Mouse (Mus musculus): ENCODE measurements around the gene Lrrc55. TPM values are rescaled to one million over a fixed set of nuclear protein-coding genes. Genes with fewer than 3 reads are reported as not detected.

Gene Lrrc55
- polyA plus RNA-seq, 1 experiment from 2014 or later = 9.6 TPM

GRCm38 (mm10) chr2:85163311-85164047, 33.5 kb downstream of the Lrrc55 start:
- no peaks in the 10 kb centered on the region for H3K9me3 ChIP-seq (replicated peaks)
- H3K4me1 ChIP-seq = peaks cover 10% of the 10 kb centered on the region; the same call in 1 of the 2 replicates
- H3K4me2 ChIP-seq = no peak overlapping the region
- H3K27me3 ChIP-seq (replicated peaks) = no peaks in the 10 kb centered on the region
- no peak overlapping the region for H3K4me3 ChIP-seq (replicated peaks)
- H3K27ac ChIP-seq (replicated peaks) = no peak overlapping the region
- H3K9ac ChIP-seq (replicated peaks) = no peak overlapping the region
- ATAC-seq (ENCODE audit: low FRiP score) = no peak
- WGBS = 56% methylated on average over 7 of the region's 7 CpGs
- H3K36me3 ChIP-seq = no peaks in the 10 kb centered on the region

GRCm38 (mm10) chr2:85161638-85162093, 35.3 kb downstream of the Lrrc55 start:
- Histone ChIP-seq H3K4me1 (peaks cover 10% of the 10 kb centered on the region; the same call in 1 of the 2 replicates), H3K27ac (replicated peaks) (no peak overlapping the region), H3K9ac (replicated peaks) (no peak overlapping the region), H3K36me3 (no peaks in the 10 kb centered on the region), H3K4me2 (no peak overlapping the region), H3K27me3 (replicated peaks) (no peaks in the 10 kb centered on the region), H3K4me3 (replicated peaks) (no peak overlapping the region), H3K9me3 (replicated peaks) (no peaks in the 10 kb centered on the region)
- WGBS = 3% methylated on average over 1 of the region's 1 CpGs
- peak; percentile 45; the same call in 1 of the 2 replicates for ATAC-seq (ENCODE audit: low FRiP score)

- no peaks in the 10 kb centered on the region for H3K9me3 ChIP-seq (replicated peaks)
- H3K4me1 ChIP-seq = peaks cover 10% of the 10 kb centered on the region; the same call in 1 of the 2 replicates
- H3K4me3 ChIP-seq (replicated peaks) = no peak overlapping the region
- no peaks in the 10 kb centered on the region for H3K36me3 ChIP-seq
- no peak overlapping the region for H3K27ac ChIP-seq (replicated peaks)
- peak; percentile 86 for ATAC-seq (ENCODE audit: low FRiP score)
- H3K4me2 ChIP-seq = no peak overlapping the region
- no peaks in the 10 kb centered on the region for H3K27me3 ChIP-seq (replicated peaks)
- WGBS = 63% methylated on average over 4 of the region's 4 CpGs
- H3K9ac ChIP-seq (replicated peaks) = no peak overlapping the region
Observed at GRCm38 (mm10) chr2:85160901-85161637, 35.9 kb downstream of the Lrrc55 start.

- Histone ChIP-seq H3K4me1 (peaks cover 10% of the 10 kb centered on the region; the same call in 1 of the 2 replicates), H3K27me3 (replicated peaks) (no peaks in the 10 kb centered on the region), H3K4me2 (no peak overlapping the region), H3K27ac (replicated peaks) (no peak overlapping the region), H3K36me3 (no peaks in the 10 kb centered on the region), H3K9ac (replicated peaks) (no peak overlapping the region), H3K4me3 (replicated peaks) (no peak overlapping the region), H3K9me3 (replicated peaks) (no peaks in the 10 kb centered on the region)
- WGBS = 94% methylated on average over 3 of the region's 3 CpGs
- no peak for ATAC-seq (ENCODE audit: low FRiP score)
Observed at GRCm38 (mm10) chr2:85157382-85157781, 39.6 kb downstream of the Lrrc55 start.

- Histone ChIP-seq H3K4me1 (peaks cover 4% of the 10 kb centered on the region; the same call in 1 of the 2 replicates), H3K4me3 (replicated peaks) (no peak overlapping the region), H3K9me3 (replicated peaks) (no peaks in the 10 kb centered on the region), H3K36me3 (no peaks in the 10 kb centered on the region), H3K9ac (replicated peaks) (no peak overlapping the region), H3K27me3 (replicated peaks) (no peaks in the 10 kb centered on the region), H3K4me2 (no peak overlapping the region), H3K27ac (replicated peaks) (no peak overlapping the region)
- ATAC-seq (ENCODE audit: low FRiP score) = no peak
- 86% methylated on average over 5 of the region's 5 CpGs for WGBS
Observed at GRCm38 (mm10) chr2:85156136-85156535, 40.9 kb downstream of the Lrrc55 start.

- no peak for ATAC-seq (ENCODE audit: low FRiP score)
- Histone ChIP-seq H3K27me3 (replicated peaks) (no peaks in the 10 kb centered on the region), H3K36me3 (no peaks in the 10 kb centered on the region), H3K4me2 (no peak overlapping the region), H3K9me3 (replicated peaks) (no peaks in the 10 kb centered on the region), H3K4me3 (replicated peaks) (no peak overlapping the region), H3K9ac (replicated peaks) (no peak overlapping the region), H3K4me1 (no peaks in the 10 kb centered on the region), H3K27ac (replicated peaks) (no peak overlapping the region)
- WGBS = 92% methylated on average over 9 of the region's 9 CpGs
Observed at GRCm38 (mm10) chr2:85155334-85155733, 41.7 kb downstream of the Lrrc55 start.

DNA sequence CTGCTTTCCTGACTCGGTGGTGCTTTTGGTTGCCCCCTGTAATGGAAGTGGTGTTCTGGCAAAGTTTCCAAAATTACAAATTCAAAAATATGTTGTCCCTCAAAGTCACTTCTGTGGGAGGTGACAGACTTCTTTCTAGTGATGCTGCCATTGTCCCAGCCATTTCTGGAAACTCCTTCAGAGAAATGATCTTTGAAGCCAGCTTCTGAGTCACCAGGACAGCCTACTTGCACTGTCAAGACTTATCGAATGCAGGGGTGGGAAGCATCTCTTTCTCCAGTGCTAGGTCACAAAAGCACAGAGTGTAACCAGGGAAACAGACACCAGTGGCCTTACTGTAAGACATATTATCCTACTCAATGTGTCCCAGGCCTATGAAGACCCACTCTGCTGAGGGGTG, 45.8 kb downstream of the Lrrc55 start:
- Histone ChIP-seq H3K4me1 (no peaks in the 10 kb centered on the region), H3K27ac (replicated peaks) (no peak overlapping the region), H3K9ac (replicated peaks) (no peak overlapping the region), H3K27me3 (replicated peaks) (no peaks in the 10 kb centered on the region), H3K4me3 (replicated peaks) (no peak overlapping the region), H3K36me3 (no peaks in the 10 kb centered on the region), H3K4me2 (no peak overlapping the region), H3K9me3 (replicated peaks) (no peaks in the 10 kb centered on the region)
- WGBS = 90% methylated on average over 2 of the region's 2 CpGs
- no peak for ATAC-seq (ENCODE audit: low FRiP score)

- 100% methylated on average over 1 of the region's 1 CpGs for WGBS
Observed at GRCm38 (mm10) chr2:85150373-85150772, 46.6 kb downstream of the Lrrc55 start.

DNA sequence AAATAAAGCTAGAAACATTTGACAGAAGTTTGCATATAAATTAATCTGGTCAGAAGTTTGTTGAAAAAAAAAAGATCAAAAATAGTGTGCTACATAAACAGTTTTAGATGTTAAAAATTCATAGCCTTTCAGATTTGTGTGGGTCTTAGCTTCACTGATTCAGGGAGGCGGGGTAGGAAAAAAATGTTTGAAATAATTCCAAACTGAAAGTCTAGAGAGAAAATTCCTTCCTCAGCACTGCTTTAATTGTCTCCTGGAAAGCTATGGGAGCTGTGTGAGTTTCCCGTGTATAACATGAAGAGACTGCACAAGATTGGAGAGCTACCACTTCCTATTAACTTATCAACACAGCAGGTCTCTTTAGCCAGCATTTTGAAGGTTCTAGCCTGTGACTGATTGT, 49.5 kb downstream of the Lrrc55 start:
- no peak for ATAC-seq (ENCODE audit: low FRiP score)
- no peaks in the 10 kb centered on the region for H3K27me3 ChIP-seq (replicated peaks)
- no peak overlapping the region for H3K27ac ChIP-seq (replicated peaks)
- H3K4me1 ChIP-seq = no peaks in the 10 kb centered on the region
- H3K9me3 ChIP-seq (replicated peaks) = no peaks in the 10 kb centered on the region
- H3K4me3 ChIP-seq (replicated peaks) = no peak overlapping the region
- WGBS = 89% methylated on average over 2 of the region's 2 CpGs
- H3K9ac ChIP-seq (replicated peaks) = no peak overlapping the region
- no peak overlapping the region for H3K4me2 ChIP-seq
- no peaks in the 10 kb centered on the region for H3K36me3 ChIP-seq

More at GRCm38 (mm10) chr2:85150373-85150772, 46.6 kb downstream of the Lrrc55 start:
- H3K4me3 ChIP-seq (replicated peaks) = no peak overlapping the region
- ATAC-seq (ENCODE audit: low FRiP score) = no peak
- H3K36me3 ChIP-seq = no peaks in the 10 kb centered on the region
- no peak overlapping the region for H3K27ac ChIP-seq (replicated peaks)
- no peak overlapping the region for H3K4me2 ChIP-seq
- no peak overlapping the region for H3K9ac ChIP-seq (replicated peaks)
- no peaks in the 10 kb centered on the region for H3K4me1 ChIP-seq
- no peaks in the 10 kb centered on the region for H3K9me3 ChIP-seq (replicated peaks)
- no peaks in the 10 kb centered on the region for H3K27me3 ChIP-seq (replicated peaks)

- Histone ChIP-seq H3K27me3 (replicated peaks) (no peaks in the 10 kb centered on the region), H3K4me3 (replicated peaks) (no peak overlapping the region)
Observed at GRCm38 (mm10) chr2:85145346-85145745, 51.7 kb downstream of the Lrrc55 start.

GRCm38 (mm10) chr2:85144908-85145307, 52.1 kb downstream of the Lrrc55 start:
- H3K36me3 ChIP-seq = no peaks in the 10 kb centered on the region
- no peaks in the 10 kb centered on the region for H3K27me3 ChIP-seq (replicated peaks)
- 86% methylated on average over 2 of the region's 2 CpGs for WGBS
- no peaks in the 10 kb centered on the region for H3K9me3 ChIP-seq (replicated peaks)
- H3K4me3 ChIP-seq (replicated peaks) = no peak overlapping the region
- ATAC-seq (ENCODE audit: low FRiP score) = no peak
- H3K27ac ChIP-seq (replicated peaks) = no peak overlapping the region
- H3K4me2 ChIP-seq = no peak overlapping the region
- H3K4me1 ChIP-seq = no peaks in the 10 kb centered on the region
- no peak overlapping the region for H3K9ac ChIP-seq (replicated peaks)

More at GRCm38 (mm10) chr2:85145346-85145745, 51.7 kb downstream of the Lrrc55 start:
- no peak for ATAC-seq (ENCODE audit: low FRiP score)
- no peaks in the 10 kb centered on the region for H3K4me1 ChIP-seq
- WGBS = 76% methylated on average over 3 of the region's 3 CpGs
- H3K36me3 ChIP-seq = no peaks in the 10 kb centered on the region
- H3K27ac ChIP-seq (replicated peaks) = no peak overlapping the region
- no peak overlapping the region for H3K4me2 ChIP-seq
- H3K9me3 ChIP-seq (replicated peaks) = no peaks in the 10 kb centered on the region
- H3K9ac ChIP-seq (replicated peaks) = no peak overlapping the region

DNA sequence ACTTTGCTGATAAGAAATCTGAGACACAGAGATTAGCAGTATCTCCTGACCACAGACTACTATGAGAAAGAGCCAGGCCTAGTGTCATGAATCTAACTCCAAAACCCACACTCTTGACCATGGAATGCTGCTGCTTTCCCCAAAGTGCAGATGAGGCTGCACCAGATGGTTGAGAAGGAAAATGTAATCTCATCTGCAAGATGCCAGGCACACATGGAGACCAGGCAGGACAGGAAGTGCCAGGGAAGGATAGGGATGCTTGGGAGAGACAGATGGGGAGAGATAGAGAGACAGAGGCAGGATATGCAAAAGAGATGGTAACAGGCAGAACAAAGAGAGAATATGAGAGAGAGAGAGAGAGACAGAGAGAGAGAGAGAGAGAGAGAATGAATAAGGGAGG, 56.2 kb downstream of the Lrrc55 start:
- Histone ChIP-seq H3K9me3 (replicated peaks) (no peaks in the 10 kb centered on the region), H3K27ac (replicated peaks) (no peak overlapping the region), H3K27me3 (replicated peaks) (no peaks in the 10 kb centered on the region), H3K36me3 (no peaks in the 10 kb centered on the region), H3K9ac (replicated peaks) (no peak overlapping the region), H3K4me1 (no peaks in the 10 kb centered on the region), H3K4me3 (replicated peaks) (no peak overlapping the region), H3K4me2 (no peak overlapping the region)
- no peak for ATAC-seq (ENCODE audit: low FRiP score)

Data from neural tube, embryonic 15.5 days (tissue).